Mouse (Mus musculus): ENCODE measurements around the gene Birc5. TPM values are rescaled to one million over a fixed set of nuclear protein-coding genes. Genes with fewer than 3 reads are reported as not detected.
A peak's percentile ranks its signal among the peaks of the same experiment; 100 is the strongest.

The Birc5 gene
- polyA plus RNA-seq, 1 experiment from 2014 or later, result 14.9 TPM

GRCm38 (mm10) chr11:117871911-117872584, 23.0 kb downstream of the Birc5 start:
- H3K4me2 ChIP-seq (ENCODE audit: low read depth, low read length), result peak overlapping the region; percentile 93; the same call in 1 of the 2 replicates
- WGBS, result 59% methylated on average over 12 of the region's 12 CpGs
- no peak overlapping the region for H3K9ac ChIP-seq (replicated peaks; ENCODE audit: low read depth, low read length)
- H3K36me3 ChIP-seq (ENCODE audit: control insufficient read depth, insufficient read depth, low read length), result no peaks in the 10 kb centered on the region
- H3K4me3 ChIP-seq (ENCODE audit: low read depth, low read length), result no peak overlapping the region
- H3K9me3 ChIP-seq (ENCODE audit: control insufficient read depth, low read length), result no peaks in the 10 kb centered on the region
- H3K27me3 ChIP-seq (ENCODE audit: control insufficient read depth, insufficient read depth, low read length), result no peaks in the 10 kb centered on the region
- no peak overlapping the region for H3K27ac ChIP-seq (ENCODE audit: low read depth, low read length)
- no peak for ATAC-seq (ENCODE audit: low read depth)
- 0 out of 2 replicates have a peak, but pooled peaks cover 2% of the 10 kb centered on the region for H3K4me1 ChIP-seq (ENCODE audit: control insufficient read depth, insufficient read depth, low read length)

GRCm38 (mm10) chr11:117872861-117873608, 24.0 kb downstream of the Birc5 start, which contains the start of gene Tha1:
TSS of gene Tha1 (minus strand) at chr11:117873481.
- Histone ChIP-seq H3K4me2 (ENCODE audit: low read depth, low read length) (peak within 1 kb of the TSS; percentile 93), H3K36me3 (ENCODE audit: control insufficient read depth, insufficient read depth, low read length) (no peaks in the 10 kb centered on the region), H3K9me3 (ENCODE audit: control insufficient read depth, low read length) (no peaks in the 10 kb centered on the region), H3K4me3 (ENCODE audit: low read depth, low read length) (peak within 1 kb of the TSS; percentile 66), H3K27ac (ENCODE audit: low read depth, low read length) (no peak within 1 kb of the TSS), H3K9ac (replicated peaks; ENCODE audit: low read depth, low read length) (peak within 1 kb of the TSS; percentile 74), H3K4me1 (ENCODE audit: control insufficient read depth, insufficient read depth, low read length) (peaks cover 3% of the 10 kb centered on the region; the same call in 1 of the 2 replicates), H3K27me3 (ENCODE audit: control insufficient read depth, insufficient read depth, low read length) (no peaks in the 10 kb centered on the region)
- ATAC-seq (ENCODE audit: low read depth), result peak; percentile 70
- 1% methylated on average over 49 of the region's 51 CpGs for WGBS

- no peaks in the 10 kb centered on the region for H3K36me3 ChIP-seq (ENCODE audit: control insufficient read depth, insufficient read depth, low read length)
- H3K4me1 ChIP-seq (ENCODE audit: control insufficient read depth, insufficient read depth, low read length), result peaks cover 13% of the 10 kb centered on the region
- no peak overlapping the region for H3K9ac ChIP-seq (replicated peaks; ENCODE audit: low read depth, low read length)
- H3K27ac ChIP-seq (ENCODE audit: low read depth, low read length), result no peak overlapping the region
- WGBS, result 61% methylated on average over 4 of the region's 4 CpGs
- H3K4me2 ChIP-seq (ENCODE audit: low read depth, low read length), result no peak overlapping the region
- no peak for ATAC-seq (ENCODE audit: low read depth)
- H3K27me3 ChIP-seq (ENCODE audit: control insufficient read depth, insufficient read depth, low read length), result no peaks in the 10 kb centered on the region
- H3K4me3 ChIP-seq (ENCODE audit: low read depth, low read length), result no peak overlapping the region
- H3K9me3 ChIP-seq (ENCODE audit: control insufficient read depth, low read length), result no peaks in the 10 kb centered on the region
Measured at GRCm38 (mm10) chr11:117874419-117874818, 25.4 kb downstream of the Birc5 start.

- Histone ChIP-seq H3K27ac (ENCODE audit: low read depth, low read length) (no peak overlapping the region), H3K9me3 (ENCODE audit: control insufficient read depth, low read length) (no peaks in the 10 kb centered on the region), H3K4me2 (ENCODE audit: low read depth, low read length) (no peak overlapping the region), H3K9ac (replicated peaks; ENCODE audit: low read depth, low read length) (no peak overlapping the region), H3K27me3 (ENCODE audit: control insufficient read depth, insufficient read depth, low read length) (no peaks in the 10 kb centered on the region), H3K4me3 (ENCODE audit: low read depth, low read length) (no peak overlapping the region), H3K4me1 (ENCODE audit: control insufficient read depth, insufficient read depth, low read length) (peaks cover 13% of the 10 kb centered on the region), H3K36me3 (ENCODE audit: control insufficient read depth, insufficient read depth, low read length) (no peaks in the 10 kb centered on the region)
- 17% methylated on average over 6 of the region's 6 CpGs for WGBS
- ATAC-seq (ENCODE audit: low read depth), result no peak
Measured at GRCm38 (mm10) chr11:117875681-117876080, 26.6 kb downstream of the Birc5 start.

- Histone ChIP-seq H3K27ac (ENCODE audit: low read depth, low read length) (peak overlapping the region; percentile 49; the same call in 1 of the 2 replicates), H3K36me3 (ENCODE audit: control insufficient read depth, insufficient read depth, low read length) (no peaks in the 10 kb centered on the region), H3K4me2 (ENCODE audit: low read depth, low read length) (peak overlapping the region; percentile 34), H3K4me1 (ENCODE audit: control insufficient read depth, insufficient read depth, low read length) (peaks cover 10% of the 10 kb centered on the region), H3K4me3 (ENCODE audit: low read depth, low read length) (no peak overlapping the region), H3K27me3 (ENCODE audit: control insufficient read depth, insufficient read depth, low read length) (no peaks in the 10 kb centered on the region), H3K9me3 (ENCODE audit: control insufficient read depth, low read length) (no peaks in the 10 kb centered on the region), H3K9ac (replicated peaks; ENCODE audit: low read depth, low read length) (no peak overlapping the region)
- ATAC-seq (ENCODE audit: low read depth), result peak; percentile 75
- 17% methylated on average over 13 of the region's 13 CpGs for WGBS
Measured at GRCm38 (mm10) chr11:117877917-117878745, 29.1 kb downstream of the Birc5 start.

GRCm38 (mm10) chr11:117878892-117879291, 29.8 kb downstream of the Birc5 start:
- Histone ChIP-seq H3K4me1 (ENCODE audit: control insufficient read depth, insufficient read depth, low read length) (peaks cover 10% of the 10 kb centered on the region), H3K36me3 (ENCODE audit: control insufficient read depth, insufficient read depth, low read length) (no peaks in the 10 kb centered on the region), H3K4me3 (ENCODE audit: low read depth, low read length) (no peak overlapping the region), H3K9ac (replicated peaks; ENCODE audit: low read depth, low read length) (no peak overlapping the region), H3K27ac (ENCODE audit: low read depth, low read length) (peak overlapping the region; percentile 49), H3K9me3 (ENCODE audit: control insufficient read depth, low read length) (no peaks in the 10 kb centered on the region), H3K4me2 (ENCODE audit: low read depth, low read length) (peak overlapping the region; percentile 34), H3K27me3 (ENCODE audit: control insufficient read depth, insufficient read depth, low read length) (no peaks in the 10 kb centered on the region)
- no peak for ATAC-seq (ENCODE audit: low read depth)
- 21% methylated on average over 8 of the region's 8 CpGs for WGBS

- no peaks in the 10 kb centered on the region for H3K27me3 ChIP-seq (ENCODE audit: control insufficient read depth, insufficient read depth, low read length)
- H3K9me3 ChIP-seq (ENCODE audit: control insufficient read depth, low read length), result no peaks in the 10 kb centered on the region
- H3K9ac ChIP-seq (replicated peaks; ENCODE audit: low read depth, low read length), result no peak overlapping the region
- H3K4me3 ChIP-seq (ENCODE audit: low read depth, low read length), result no peak overlapping the region
- 81% methylated on average over 6 of the region's 6 CpGs for WGBS
- peaks cover 10% of the 10 kb centered on the region for H3K4me1 ChIP-seq (ENCODE audit: control insufficient read depth, insufficient read depth, low read length)
- H3K4me2 ChIP-seq (ENCODE audit: low read depth, low read length), result no peak overlapping the region
- H3K27ac ChIP-seq (ENCODE audit: low read depth, low read length), result no peak overlapping the region
- H3K36me3 ChIP-seq (ENCODE audit: control insufficient read depth, insufficient read depth, low read length), result no peaks in the 10 kb centered on the region
- no peak for ATAC-seq (ENCODE audit: low read depth)
Measured at GRCm38 (mm10) chr11:117879676-117880075, 30.6 kb downstream of the Birc5 start.

GRCm38 (mm10) chr11:117880336-117880976, 31.4 kb downstream of the Birc5 start:
- no peak for ATAC-seq (ENCODE audit: low read depth)
- H3K4me3 ChIP-seq (ENCODE audit: low read depth, low read length), result no peak overlapping the region
- no peak overlapping the region for H3K9ac ChIP-seq (replicated peaks; ENCODE audit: low read depth, low read length)
- H3K27ac ChIP-seq (ENCODE audit: low read depth, low read length), result no peak overlapping the region
- peaks cover 10% of the 10 kb centered on the region for H3K4me1 ChIP-seq (ENCODE audit: control insufficient read depth, insufficient read depth, low read length)
- no peaks in the 10 kb centered on the region for H3K36me3 ChIP-seq (ENCODE audit: control insufficient read depth, insufficient read depth, low read length)
- no peaks in the 10 kb centered on the region for H3K9me3 ChIP-seq (ENCODE audit: control insufficient read depth, low read length)
- WGBS, result 89% methylated on average over 9 of the region's 9 CpGs
- H3K27me3 ChIP-seq (ENCODE audit: control insufficient read depth, insufficient read depth, low read length), result no peaks in the 10 kb centered on the region
- H3K4me2 ChIP-seq (ENCODE audit: low read depth, low read length), result no peak overlapping the region

Measured in neural tube, embryonic 14.5 days (tissue).